Mouse (Mus musculus) neural tube, embryonic 14.5 days (tissue): ENCODE measurements around the gene Vdac1. TPM values are rescaled to one million over a fixed set of nuclear protein-coding genes. Genes with fewer than 3 reads are reported as not detected.

Experiments used
- ATAC-seq: fragments of 200-750 bp; cut with Nextera tagmentation; 2 replicates; pipeline ENCODE4 v1.8.0; 2017; ENCODE audit warnings: low read depth, mild to moderate bottlenecking, moderate TSS enrichment, moderate library complexity
- H3K27ac ChIP-seq: fragments of 300-500 bp; sonication (generic); 2 replicates; pipeline ENCODE4 v1.5.1; 2014; ENCODE audit warnings: low read depth, mild to moderate bottlenecking, control low read depth, low read length, moderate library complexity, mixed read lengths
- H3K27me3 ChIP-seq: fragments of 300-500 bp; sonication (generic); 2 replicates; pipeline ENCODE4 v1.6.1; 2014; ENCODE audit warnings: low read length; ENCODE audit not compliant: control insufficient read depth, insufficient read depth
- H3K36me3 ChIP-seq: fragments of 300-500 bp; sonication (generic); 2 replicates; pipeline ENCODE4 v1.6.1; 2014; ENCODE audit warnings: low read length, mixed read lengths; ENCODE audit not compliant: control insufficient read depth, insufficient read depth
- H3K4me1 ChIP-seq: fragments of 300-500 bp; sonication (generic); 2 replicates; pipeline ENCODE4 v1.6.1; 2014; ENCODE audit warnings: low read length; ENCODE audit not compliant: control insufficient read depth, insufficient read depth
- H3K4me2 ChIP-seq: fragments of 300-500 bp; sonication (generic); 2 replicates; pipeline ENCODE4 v1.6.1; 2014; ENCODE audit warnings: mild to moderate bottlenecking, low read depth, low read length, control low read depth
- H3K4me3 ChIP-seq: fragments of 300-500 bp; sonication (generic); 2 replicates; pipeline ENCODE4 v1.5.1; 2014; ENCODE audit warnings: low read depth, low read length, control low read depth, mixed read lengths
- H3K9ac ChIP-seq: fragments of 300-500 bp; sonication (generic); replicated peaks from 2 replicates; pipeline ENCODE4 v1.6.1; 2014; ENCODE audit warnings: low read depth, mild to moderate bottlenecking, control low read depth, low read length, mixed read lengths
- H3K9me3 ChIP-seq: fragments of 300-500 bp; sonication (generic); 2 replicates; pipeline ENCODE4 v1.6.1; 2016; ENCODE audit warnings: low read length; ENCODE audit not compliant: control insufficient read depth
- WGBS: fragments of 180-500 bp; shearing (Covaris S2); extraction: QIAGEN DNeasy Blood & Tissue Kit; methylation state at CpG from one replicate; pipeline ENCODE4 v1.1.7; 2014; 5-methylcytosine and 5-hydroxymethylcytosine counted together
- polyA plus RNA-seq: library from polyadenylated mRNA; unstranded; fragments of >200 nt; fragmentation: Nextera tagmentation; extraction: Ambion mirVana; gene quantifications from 2 replicates; pipeline ENCODE4 v1.2.1, GENCODE M21; 2014

Gene Vdac1
- polyA plus RNA-seq, 1 experiment from 2014 or later: 282 TPM

DNA sequence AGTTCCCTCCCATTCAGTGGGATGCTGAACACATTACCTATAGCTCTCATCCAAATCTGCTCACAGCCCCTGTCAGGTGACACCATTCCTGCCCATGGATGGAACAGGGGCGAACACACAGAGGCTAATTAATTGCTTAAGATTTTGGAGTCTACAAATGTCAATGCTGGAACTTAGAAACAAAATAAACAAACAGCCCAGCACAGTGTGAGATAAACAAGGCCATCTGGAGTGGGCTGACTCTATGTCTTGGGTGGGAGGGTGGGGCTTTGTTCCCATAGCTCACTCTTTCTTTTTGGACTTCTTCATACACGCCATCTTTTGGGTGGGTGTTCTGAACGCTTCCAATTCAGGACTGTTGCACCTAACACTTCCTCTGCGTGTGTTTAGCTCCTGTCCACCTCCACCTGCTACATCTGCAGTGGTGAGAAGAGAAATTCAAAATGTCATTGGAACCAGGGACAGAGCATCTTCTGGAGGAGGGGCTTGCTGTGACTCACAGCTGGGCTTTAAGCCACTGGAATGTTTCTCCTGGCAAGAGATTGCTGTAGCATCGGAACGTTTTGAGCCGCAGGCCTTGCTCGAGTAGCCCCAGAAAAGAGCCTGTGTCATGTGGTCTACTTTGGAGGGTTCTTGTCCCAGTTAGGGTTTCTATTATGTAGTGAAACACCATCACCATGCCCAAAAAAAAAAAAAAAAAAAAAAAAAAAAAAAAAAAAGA, 72.6 kb downstream of the Vdac1 start:
- no peaks in the 10 kb centered on the region for H3K36me3 ChIP-seq
- no peak overlapping the region for H3K4me3 ChIP-seq
- H3K9me3 ChIP-seq: no peaks in the 10 kb centered on the region
- 87% methylated on average over 8 of the region's 8 CpGs for WGBS
- H3K4me1 ChIP-seq: 0 out of 2 replicates have a peak, but pooled peaks cover 4% of the 10 kb centered on the region
- no peak for ATAC-seq
- no peak overlapping the region for H3K4me2 ChIP-seq
- H3K27ac ChIP-seq: no peak overlapping the region
- H3K27me3 ChIP-seq: peaks cover 6% of the 10 kb centered on the region; the same call in 1 of the 2 replicates
- no peak overlapping the region for H3K9ac ChIP-seq

DNA sequence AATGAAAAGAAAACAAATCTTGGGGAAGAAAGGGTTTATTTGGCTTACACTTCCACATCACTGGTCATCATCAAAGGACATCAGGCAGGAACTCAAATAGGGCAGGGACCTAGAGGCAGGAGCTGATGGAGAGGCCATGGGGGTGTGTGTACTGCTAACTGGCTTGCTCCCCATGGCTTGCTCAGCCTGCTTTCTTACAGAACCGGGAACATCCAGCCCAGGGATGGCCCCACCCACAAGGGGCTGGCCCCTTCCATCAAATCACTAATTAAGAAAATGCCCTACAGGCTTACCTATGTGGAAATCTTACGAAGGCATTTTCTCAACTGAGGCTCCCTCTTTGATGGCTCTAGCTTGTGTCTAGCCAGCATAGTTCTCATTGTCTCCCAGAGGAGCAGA, 73.1 kb downstream of the Vdac1 start:
- Histone ChIP-seq H3K4me3 (no peak overlapping the region), H3K9ac (no peak overlapping the region), H3K36me3 (no peaks in the 10 kb centered on the region), H3K9me3 (no peaks in the 10 kb centered on the region), H3K27ac (no peak overlapping the region), H3K4me1 (0 out of 2 replicates have a peak, but pooled peaks cover 4% of the 10 kb centered on the region), H3K4me2 (no peak overlapping the region), H3K27me3 (peaks cover 6% of the 10 kb centered on the region; the same call in 1 of the 2 replicates)
- no peak for ATAC-seq
- 78% methylated on average over 2 of the region's 2 CpGs for WGBS

DNA sequence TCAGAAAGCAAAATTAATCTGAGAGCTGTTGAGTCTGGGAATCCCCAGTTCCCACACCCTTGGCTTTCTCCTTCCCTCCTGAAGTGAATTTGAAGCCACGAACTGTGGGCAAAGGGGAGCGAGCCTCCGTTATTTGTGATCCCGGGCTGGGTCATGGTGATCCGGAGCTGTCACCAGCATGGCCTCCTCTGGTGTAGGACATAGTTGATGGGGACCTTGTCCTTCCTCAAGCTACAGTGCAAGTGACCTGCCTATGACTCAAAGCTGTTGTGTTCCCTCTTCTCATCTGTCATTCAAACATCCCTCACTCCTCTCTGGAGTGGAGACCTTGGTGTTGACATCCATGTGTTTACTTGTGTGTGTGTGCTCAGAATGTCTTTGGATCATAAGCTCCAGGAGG, 74.8 kb downstream of the Vdac1 start:
- Histone ChIP-seq H3K9ac (no peak overlapping the region), H3K4me2 (no peak overlapping the region), H3K36me3 (no peaks in the 10 kb centered on the region), H3K9me3 (no peaks in the 10 kb centered on the region), H3K4me1 (0 out of 2 replicates have a peak, but pooled peaks cover 4% of the 10 kb centered on the region), H3K27ac (no peak overlapping the region), H3K4me3 (no peak overlapping the region), H3K27me3 (peaks cover 6% of the 10 kb centered on the region; the same call in 1 of the 2 replicates)
- 98% methylated on average over 5 of the region's 5 CpGs for WGBS
- no peak for ATAC-seq

DNA sequence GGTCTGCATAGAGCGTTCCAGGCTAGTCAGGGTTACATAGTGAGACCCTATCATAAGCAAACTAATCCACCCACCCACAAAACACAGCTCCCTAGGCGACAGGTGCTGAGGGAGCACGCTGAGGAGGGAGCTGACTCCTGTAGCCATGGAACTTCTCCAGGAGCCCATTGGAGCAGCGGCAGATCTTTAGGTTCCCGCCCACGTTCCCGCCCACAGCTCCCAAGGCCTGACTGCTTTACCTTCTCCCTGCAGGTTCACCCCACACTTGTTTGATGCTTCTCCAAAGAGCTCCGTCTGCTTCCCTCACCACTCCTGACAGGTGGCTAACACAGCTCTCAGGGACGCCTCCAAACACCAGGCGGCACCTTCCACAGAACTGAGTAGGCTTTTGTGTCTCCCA, 76.5 kb downstream of the Vdac1 start:
- Histone ChIP-seq H3K4me3 (no peak overlapping the region), H3K27me3 (peaks cover 4% of the 10 kb centered on the region; the same call in 1 of the 2 replicates), H3K27ac (no peak overlapping the region), H3K36me3 (no peaks in the 10 kb centered on the region), H3K9me3 (no peaks in the 10 kb centered on the region), H3K4me1 (0 out of 2 replicates have a peak, but pooled peaks cover 4% of the 10 kb centered on the region), H3K9ac (no peak overlapping the region), H3K4me2 (no peak overlapping the region)
- peak; percentile 38; the same call in 1 of the 2 replicates for ATAC-seq
- WGBS: 16% methylated on average over 10 of the region's 10 CpGs

Other genes with a start within 250 kb of the Vdac1 start
- not detected in 2 replicates for gene Olfr1373, start 215.3 kb upstream of the Vdac1 start, polyA plus RNA-seq
- not detected in 2 replicates for gene Olfr1371, start 146.9 kb upstream of the Vdac1 start, polyA plus RNA-seq
- gene Skp1a, start 128.9 kb upstream of the Vdac1 start, polyA plus RNA-seq: 1,044 and 1,145 TPM in 2 replicates
- 3.5 and 7.0 TPM in 2 replicates for gene Tcf7, start 77.8 kb upstream of the Vdac1 start, polyA plus RNA-seq
- 122 and 143 TPM in 2 replicates for gene 9530068E07Rik, start 35.6 kb downstream of the Vdac1 start, polyA plus RNA-seq